Mouse (Mus musculus) intestine, embryonic 16.5 days (tissue): ENCODE data around the gene Cers3. TPM values are rescaled to one million over a fixed set of nuclear protein-coding genes. Genes with fewer than 3 reads are reported as not detected.
A peak's percentile ranks its signal among the peaks of the same experiment; 100 is the strongest.

Source experiments
- ATAC-seq: fragments of 200-750 bp; cut with Nextera tagmentation; 2 replicates; pipeline ENCODE4 v1.8.0; 2017; ENCODE audit warnings: moderate TSS enrichment, moderate library complexity
- H3K27ac ChIP-seq: fragments of 300-500 bp; sonication (generic); 2 replicates; pipeline ENCODE4 v1.5.1; 2014; ENCODE audit warnings: mild to moderate bottlenecking, low read length
- H3K27me3 ChIP-seq: fragments of 300-500 bp; sonication (generic); replicated peaks from 2 replicates; pipeline ENCODE4 v1.6.1; 2014; ENCODE audit warnings: low read length, control low read depth, mixed read lengths; ENCODE audit not compliant: control insufficient read depth, insufficient read depth
- H3K36me3 ChIP-seq: fragments of 300-500 bp; sonication (generic); 2 replicates; pipeline ENCODE4 v1.6.1; 2014; ENCODE audit warnings: low read length, control low read depth; ENCODE audit not compliant: control insufficient read depth, insufficient read depth
- H3K4me1 ChIP-seq: fragments of 300-500 bp; sonication (generic); 2 replicates; pipeline ENCODE4 v1.6.1; 2014; ENCODE audit warnings: low read length, control low read depth, mixed read lengths; ENCODE audit not compliant: control insufficient read depth, insufficient read depth
- H3K4me2 ChIP-seq: fragments of 300-500 bp; sonication (generic); 2 replicates; pipeline ENCODE4 v1.6.1; 2014; ENCODE audit warnings: low read depth, low read length, control low read depth
- H3K4me3 ChIP-seq: fragments of 300-500 bp; sonication (generic); 2 replicates; pipeline ENCODE4 v1.5.1; 2014; ENCODE audit warnings: mild to moderate bottlenecking, low read length
- H3K9ac ChIP-seq: fragments of 300-500 bp; sonication (generic); 2 replicates; pipeline ENCODE4 v1.6.1; 2014; ENCODE audit warnings: low read depth, low read length
- H3K9me3 ChIP-seq: fragments of 300-500 bp; sonication (generic); 2 replicates; pipeline ENCODE4 v1.6.1; 2016; ENCODE audit warnings: low read length, control low read depth; ENCODE audit not compliant: control insufficient read depth
- WGBS: fragments of 180-500 bp; shearing (Covaris S2); extraction: QIAGEN DNeasy Blood & Tissue Kit; methylation state at CpG from one replicate; pipeline ENCODE4 v1.1.7; 2014; 5-methylcytosine and 5-hydroxymethylcytosine counted together
- polyA plus RNA-seq: library from polyadenylated mRNA; unstranded; fragments of >200 nt; fragmentation: Nextera tagmentation; extraction: Ambion mirVana; gene quantifications from 2 replicates; pipeline ENCODE4 v1.2.1, GENCODE M21; 2015

The Cers3 gene
- polyA plus RNA-seq = 0.84 and 1.4 TPM in 2 replicates

DNA sequence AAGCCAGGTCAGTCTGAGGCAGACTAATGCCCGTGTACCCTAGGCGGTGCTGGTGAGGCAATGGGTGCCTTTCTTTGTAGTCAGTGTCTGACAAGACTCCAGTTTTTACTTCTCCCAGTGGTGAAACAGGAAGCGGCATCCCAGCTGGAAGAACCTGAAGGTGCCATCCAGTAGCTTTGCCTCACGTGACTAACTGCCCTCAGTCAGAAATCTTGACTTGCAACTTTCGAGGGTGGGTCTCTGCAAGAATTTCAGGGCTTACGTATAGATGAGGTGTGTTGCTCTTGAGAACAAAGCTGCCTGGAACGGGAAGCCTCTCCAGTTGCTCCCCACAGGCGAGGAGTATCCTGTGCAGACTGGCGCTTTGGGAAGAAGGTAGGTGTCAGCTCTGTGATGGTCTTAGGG is at the start of gene Cers3:
TSS of gene Cers3 (plus strand) at position 128 of the 405 bp plus-strand sequence.
- Histone ChIP-seq H3K4me3 (no peak within 1 kb of the TSS), H3K36me3 (no peaks in the 10 kb centered on the region), H3K4me1 (no peaks in the 10 kb centered on the region), H3K9ac (no peak within 1 kb of the TSS), H3K4me2 (no peak within 1 kb of the TSS), H3K27ac (no peak within 1 kb of the TSS), H3K27me3 (no peaks in the 10 kb centered on the region), H3K9me3 (no peaks in the 10 kb centered on the region)
- ATAC-seq = peak; percentile 50
- WGBS = 58% methylated on average over 9 of the region's 9 CpGs

DNA sequence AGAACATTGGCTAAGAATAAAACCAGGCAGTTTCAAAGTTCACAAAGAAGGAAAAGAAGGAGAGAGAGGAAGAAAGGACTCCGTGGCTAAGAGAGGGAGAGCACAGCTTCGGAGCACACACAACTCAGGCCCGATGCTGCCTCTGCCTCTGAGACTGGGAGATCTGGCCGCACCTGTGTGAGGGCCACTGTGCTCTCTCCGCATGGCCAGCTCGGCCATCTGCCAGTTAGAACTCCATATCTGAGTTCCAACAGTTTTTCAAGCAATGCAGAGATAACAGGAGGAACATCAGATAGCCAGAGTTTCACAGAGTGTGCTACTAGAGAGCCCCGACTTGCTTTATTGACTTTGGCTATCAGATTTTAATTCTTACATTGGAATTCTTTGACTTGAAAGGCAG is 48.8 kb upstream of the Cers3 start:
- Histone ChIP-seq H3K9me3 (no peaks in the 10 kb centered on the region), H3K27me3 (no peaks in the 10 kb centered on the region), H3K27ac (no peak overlapping the region), H3K9ac (no peak overlapping the region), H3K4me3 (no peak overlapping the region), H3K4me2 (no peak overlapping the region), H3K4me1 (peaks cover 4% of the 10 kb centered on the region), H3K36me3 (0 out of 2 replicates have a peak, but pooled peaks cover 2% of the 10 kb centered on the region)
- ATAC-seq = no peak
- WGBS = 58% methylated on average over 7 of the region's 7 CpGs

DNA sequence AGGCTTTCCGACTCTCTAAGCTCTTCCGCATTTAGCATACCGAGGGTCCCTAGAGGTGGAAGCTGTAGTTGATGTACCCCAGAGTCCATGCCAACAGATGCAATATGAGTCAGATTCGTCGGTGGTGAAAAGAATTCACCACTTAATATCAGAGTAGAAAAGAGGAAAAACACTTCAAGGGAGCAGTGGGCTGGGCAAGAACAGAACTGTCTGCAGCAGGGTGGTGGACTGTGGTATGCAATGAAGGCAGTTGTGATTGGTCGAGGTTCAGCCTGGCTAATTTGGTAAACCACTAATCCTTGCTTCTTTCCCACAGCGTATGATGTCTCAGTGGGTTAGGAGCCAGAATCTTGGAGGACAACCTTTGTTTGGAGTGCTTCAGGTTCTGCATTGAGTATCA is 40.6 kb upstream of the Cers3 start:
- H3K4me1 ChIP-seq = no peaks in the 10 kb centered on the region
- H3K27me3 ChIP-seq = no peaks in the 10 kb centered on the region
- no peaks in the 10 kb centered on the region for H3K9me3 ChIP-seq
- H3K4me2 ChIP-seq = no peak overlapping the region
- no peak overlapping the region for H3K27ac ChIP-seq
- H3K36me3 ChIP-seq = no peaks in the 10 kb centered on the region
- 89% methylated on average over 7 of the region's 7 CpGs for WGBS
- no peak overlapping the region for H3K4me3 ChIP-seq
- ATAC-seq = no peak
- no peak overlapping the region for H3K9ac ChIP-seq

DNA sequence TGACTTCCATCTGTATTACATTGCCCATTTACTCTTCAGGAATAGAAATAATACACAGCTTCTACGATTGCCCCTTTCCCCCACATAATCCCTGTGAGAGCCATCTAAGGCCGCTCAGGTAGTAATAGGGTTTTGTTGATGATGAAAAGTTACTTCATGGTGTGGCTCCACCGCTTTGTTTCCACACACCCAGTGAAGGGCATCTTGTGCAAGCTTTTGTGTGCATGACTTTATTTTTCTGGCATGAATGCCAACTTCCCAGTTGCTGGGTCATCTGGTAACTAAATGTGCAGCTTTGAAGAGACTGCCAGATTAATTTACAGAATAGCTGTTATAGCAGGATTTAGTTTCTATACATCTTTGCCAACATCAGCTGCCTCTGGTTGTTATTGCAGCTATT is 38.7 kb upstream of the Cers3 start:
- H3K4me3 ChIP-seq = no peak overlapping the region
- WGBS = 87% methylated on average over 3 of the region's 3 CpGs
- H3K27ac ChIP-seq = no peak overlapping the region
- no peaks in the 10 kb centered on the region for H3K9me3 ChIP-seq
- no peak for ATAC-seq
- H3K36me3 ChIP-seq = peaks cover 5% of the 10 kb centered on the region; the same call in 1 of the 2 replicates
- H3K4me2 ChIP-seq = no peak overlapping the region
- H3K27me3 ChIP-seq = no peaks in the 10 kb centered on the region
- H3K9ac ChIP-seq = no peak overlapping the region
- no peaks in the 10 kb centered on the region for H3K4me1 ChIP-seq

DNA sequence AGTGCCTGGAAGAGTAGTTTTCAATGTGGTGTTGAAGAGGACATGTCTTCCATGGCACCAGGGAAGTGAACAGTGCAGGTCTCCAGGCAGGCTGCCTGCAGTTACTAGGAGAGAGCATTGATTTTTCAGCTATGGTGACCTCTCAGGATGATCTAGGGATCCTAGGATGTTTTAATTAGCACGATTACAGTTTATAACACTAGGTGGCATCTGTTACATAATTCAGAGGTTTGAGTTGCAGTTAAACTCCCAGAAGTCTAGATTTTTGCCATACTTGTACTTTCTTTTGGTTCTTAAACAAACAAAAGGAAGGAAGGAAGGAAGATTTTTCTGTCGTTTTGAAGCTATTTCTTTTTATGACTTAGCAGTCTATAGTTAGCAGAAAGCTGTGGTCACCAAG is 32.1 kb upstream of the Cers3 start:
- H3K9ac ChIP-seq = no peak overlapping the region
- no peaks in the 10 kb centered on the region for H3K27me3 ChIP-seq
- ATAC-seq = no peak
- H3K4me3 ChIP-seq = no peak overlapping the region
- H3K27ac ChIP-seq = no peak overlapping the region
- no peak overlapping the region for H3K4me2 ChIP-seq
- H3K4me1 ChIP-seq = no peaks in the 10 kb centered on the region
- peaks cover 5% of the 10 kb centered on the region; the same call in 1 of the 2 replicates for H3K36me3 ChIP-seq
- H3K9me3 ChIP-seq = no peaks in the 10 kb centered on the region
- WGBS = 28% methylated on average over 2 of the region's 2 CpGs

DNA sequence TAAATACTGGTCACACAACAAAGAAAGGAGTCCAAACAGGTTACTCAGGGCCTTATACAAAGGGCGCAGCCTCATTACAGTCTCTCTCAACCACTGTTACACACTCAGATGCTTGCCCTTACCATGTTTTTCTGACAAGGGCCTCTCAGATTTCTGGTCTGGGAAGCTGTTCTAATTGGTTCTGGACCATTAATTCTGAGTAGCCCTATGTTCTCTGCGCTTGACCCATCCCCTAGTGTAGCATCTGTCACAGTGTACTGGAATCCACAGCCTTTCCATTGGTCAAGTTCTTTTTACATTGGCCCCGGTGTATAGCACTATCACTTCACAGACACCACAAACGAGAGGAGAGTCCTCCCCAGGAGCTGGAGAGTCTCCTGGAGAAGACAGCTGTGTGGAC is 18.8 kb upstream of the Cers3 start:
- Histone ChIP-seq H3K4me2 (no peak overlapping the region), H3K36me3 (no peaks in the 10 kb centered on the region), H3K27me3 (no peaks in the 10 kb centered on the region), H3K4me3 (no peak overlapping the region), H3K9ac (no peak overlapping the region), H3K9me3 (no peaks in the 10 kb centered on the region), H3K27ac (no peak overlapping the region), H3K4me1 (no peaks in the 10 kb centered on the region)
- no peak for ATAC-seq
- WGBS = 83% methylated on average over 4 of the region's 4 CpGs

DNA sequence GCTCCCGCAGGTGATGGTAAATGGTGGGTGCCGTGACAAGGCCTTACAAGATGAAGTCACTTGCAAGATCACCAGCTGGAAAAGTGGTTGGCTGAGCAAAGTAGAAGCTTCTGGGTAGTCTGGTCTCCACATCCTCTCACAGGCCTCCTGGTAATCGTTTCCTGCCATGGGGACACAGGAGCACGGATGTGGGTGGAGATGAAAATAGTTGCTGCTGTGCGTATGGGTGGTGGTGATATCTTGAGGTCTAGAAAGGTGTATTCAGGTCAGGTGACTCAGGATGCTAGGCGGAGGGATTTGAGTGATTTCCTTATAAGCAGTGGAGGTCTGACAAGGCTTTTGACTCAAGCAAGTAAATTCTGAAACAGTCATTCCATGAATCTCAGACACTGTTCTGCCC is 18.4 kb upstream of the Cers3 start:
- WGBS = 83% methylated on average over 6 of the region's 6 CpGs
- Histone ChIP-seq H3K4me2 (no peak overlapping the region), H3K36me3 (no peaks in the 10 kb centered on the region), H3K27ac (no peak overlapping the region), H3K4me1 (no peaks in the 10 kb centered on the region), H3K9me3 (no peaks in the 10 kb centered on the region), H3K4me3 (no peak overlapping the region), H3K9ac (no peak overlapping the region), H3K27me3 (no peaks in the 10 kb centered on the region)
- no peak for ATAC-seq

DNA sequence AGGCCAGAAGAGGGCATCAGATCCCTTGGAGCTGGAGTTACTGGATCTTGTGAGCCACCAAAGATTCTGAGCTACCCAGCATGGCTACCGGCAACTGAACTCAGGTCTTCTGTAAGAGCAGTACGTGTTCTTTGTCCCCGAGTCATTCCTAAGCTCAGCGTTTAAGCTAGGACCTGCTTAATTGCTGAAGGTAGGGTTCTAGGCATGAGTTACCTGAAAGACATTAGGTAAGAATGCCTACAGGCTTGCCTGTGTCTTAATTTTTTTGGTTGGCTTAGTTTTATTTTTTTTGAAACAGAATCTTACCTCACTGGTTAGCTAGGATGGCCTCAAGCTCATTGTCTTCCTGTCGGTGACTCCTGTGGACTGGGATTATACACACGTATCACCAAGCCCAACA is 15.2 kb upstream of the Cers3 start:
- H3K9ac ChIP-seq = no peak overlapping the region
- ATAC-seq = no peak
- no peaks in the 10 kb centered on the region for H3K27me3 ChIP-seq
- no peak overlapping the region for H3K27ac ChIP-seq
- no peak overlapping the region for H3K4me3 ChIP-seq
- WGBS = 95% methylated on average over 6 of the region's 6 CpGs
- no peaks in the 10 kb centered on the region for H3K9me3 ChIP-seq
- no peak overlapping the region for H3K4me2 ChIP-seq
- no peaks in the 10 kb centered on the region for H3K4me1 ChIP-seq
- H3K36me3 ChIP-seq = no peaks in the 10 kb centered on the region

DNA sequence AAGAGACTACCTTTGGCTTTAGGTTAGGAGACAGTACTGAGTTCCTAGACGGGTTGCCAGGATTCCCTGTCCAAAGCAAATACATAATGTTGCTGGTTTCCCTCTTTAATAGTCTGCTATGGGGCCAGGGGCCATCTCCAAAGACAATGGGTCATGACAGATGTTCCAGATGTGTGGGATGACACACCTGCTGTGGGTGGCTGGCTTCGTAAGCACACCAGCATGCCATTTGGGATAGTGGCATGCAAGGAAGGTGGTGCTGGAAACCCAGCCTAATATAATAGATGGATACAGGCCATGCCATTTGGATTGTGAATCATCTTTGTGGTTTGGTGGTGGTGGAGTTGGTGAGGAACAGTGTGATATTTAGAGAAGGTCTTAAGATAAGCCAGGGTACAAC is 14.1 kb upstream of the Cers3 start:
- no peaks in the 10 kb centered on the region for H3K27me3 ChIP-seq
- no peak overlapping the region for H3K9ac ChIP-seq
- H3K27ac ChIP-seq = no peak overlapping the region
- WGBS = 74% methylated on average over 2 of the region's 2 CpGs
- H3K4me2 ChIP-seq = no peak overlapping the region
- no peak overlapping the region for H3K4me3 ChIP-seq
- no peaks in the 10 kb centered on the region for H3K9me3 ChIP-seq
- no peaks in the 10 kb centered on the region for H3K4me1 ChIP-seq
- ATAC-seq = no peak
- no peaks in the 10 kb centered on the region for H3K36me3 ChIP-seq

DNA sequence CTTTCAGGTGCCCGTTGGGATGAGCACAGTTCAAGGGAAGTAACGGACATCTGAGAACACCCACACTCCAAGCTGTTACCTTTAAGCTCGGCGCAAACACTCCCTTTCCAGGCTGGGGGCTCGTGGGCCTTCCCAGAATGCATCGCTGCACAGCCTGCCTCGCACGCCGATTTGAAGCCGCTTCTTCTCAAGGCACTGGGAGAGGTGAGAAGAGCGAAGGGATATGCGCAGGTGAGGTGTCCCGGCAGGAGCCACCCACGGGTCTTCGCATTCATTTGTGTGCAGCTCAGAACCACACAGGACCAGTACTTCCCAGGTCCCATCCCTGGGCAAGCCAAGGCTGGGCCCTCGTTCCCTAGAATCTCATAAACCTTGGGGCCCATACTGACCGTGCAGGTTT is 9.9 kb upstream of the Cers3 start:
- Histone ChIP-seq H3K4me1 (no peaks in the 10 kb centered on the region), H3K9me3 (no peaks in the 10 kb centered on the region), H3K36me3 (no peaks in the 10 kb centered on the region), H3K27me3 (no peaks in the 10 kb centered on the region), H3K4me3 (no peak overlapping the region), H3K9ac (no peak overlapping the region), H3K27ac (no peak overlapping the region), H3K4me2 (no peak overlapping the region)
- ATAC-seq = no peak
- WGBS = 96% methylated on average over 17 of the region's 17 CpGs
